Mouse (Mus musculus) bone marrow macrophage, adult 2 months (primary cell): Measurements from ENCODE around the gene Scn1a. TPM values are rescaled to one million over a fixed set of nuclear protein-coding genes. Genes with fewer than 3 reads are reported as not detected.

ENCODE experiments used
- H3K27ac ChIP-seq: 2 replicates; pipeline ENCODE4 v1.5.1; 2012; ENCODE audit warnings: low read depth, low read length; ENCODE audit not compliant: insufficient read depth
- H3K4me1 ChIP-seq: 2 replicates; pipeline ENCODE4 v1.6.1; 2012; ENCODE audit warnings: low read length; ENCODE audit not compliant: control insufficient read depth, insufficient read depth
- H3K4me3 ChIP-seq: 2 replicates; pipeline ENCODE4 v1.5.1; 2012; ENCODE audit warnings: mild to moderate bottlenecking, low read length, moderate library complexity; ENCODE audit not compliant: insufficient read depth
- CTCF ChIP-seq: IDR thresholded peaks from 2 replicates; pipeline ENCODE4 v1.5.1; 2012; ENCODE audit warnings: low read depth, mild to moderate bottlenecking, low read length, moderate library complexity
- POLR2A ChIP-seq: IDR thresholded peaks from 2 replicates; pipeline ENCODE4 v1.6.1; 2012; ENCODE audit warnings: mild to moderate bottlenecking, low read depth, low read length, borderline replicate concordance
- polyA plus RNA-seq: library from polyadenylated mRNA; stranded (reverse); fragments of >200 nt; gene quantifications from 2 replicates; pipeline ENCODE4 v1.2.4, GENCODE M21; 2012; ENCODE audit not compliant: missing spikeins, insufficient read depth, insufficient read length

The Scn1a gene
- polyA plus RNA-seq, 1 experiment: not detected

DNA sequence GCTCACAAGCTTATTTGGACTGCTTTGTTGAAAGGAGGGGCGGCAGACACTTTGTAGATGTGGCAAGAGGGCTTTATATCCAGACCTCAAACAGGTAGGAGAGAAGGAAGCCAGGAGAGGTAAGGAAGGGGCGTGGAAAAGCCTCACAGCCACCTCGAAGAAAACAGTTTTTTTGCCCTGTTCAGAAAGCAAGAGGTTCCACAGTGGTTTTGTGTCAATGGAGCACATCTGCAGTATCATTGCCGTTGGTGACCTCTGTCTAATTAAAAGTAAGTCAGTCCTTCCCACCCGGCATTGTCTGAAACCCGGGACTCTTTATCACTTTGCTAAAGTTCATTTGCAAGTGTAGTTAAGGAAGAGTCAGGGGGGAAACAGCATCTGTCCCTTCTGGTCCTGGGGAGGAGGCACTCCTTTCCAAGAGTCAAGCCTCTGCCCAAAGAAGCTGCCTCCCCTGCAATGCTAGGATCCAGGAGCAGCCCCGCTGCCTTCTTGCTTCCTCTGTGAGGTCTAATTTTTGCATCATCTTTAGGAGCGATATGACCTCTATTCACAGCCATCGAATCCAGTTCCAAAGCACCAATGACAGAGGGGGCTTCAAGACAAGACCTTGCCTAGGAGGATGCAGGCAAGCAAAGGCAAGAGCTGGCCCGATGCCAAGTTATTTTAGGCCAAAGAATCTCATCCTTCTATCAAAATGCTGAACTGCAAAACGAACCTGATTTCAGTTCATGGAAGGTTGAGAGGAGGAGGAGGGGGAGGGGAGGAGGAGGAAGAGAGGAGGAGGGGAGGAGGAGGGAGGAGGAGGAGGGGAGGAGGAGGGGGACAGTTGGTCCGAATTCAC, 31.5 kb downstream of the Scn1a start:
- TF ChIP-seq CTCF (no peak), POLR2A (no peak)
- no peak overlapping the region for H3K27ac ChIP-seq
- H3K4me3 ChIP-seq: no peak overlapping the region
- 0 out of 2 replicates have a peak, but pooled peaks cover 3% of the 10 kb centered on the region for H3K4me1 ChIP-seq

DNA sequence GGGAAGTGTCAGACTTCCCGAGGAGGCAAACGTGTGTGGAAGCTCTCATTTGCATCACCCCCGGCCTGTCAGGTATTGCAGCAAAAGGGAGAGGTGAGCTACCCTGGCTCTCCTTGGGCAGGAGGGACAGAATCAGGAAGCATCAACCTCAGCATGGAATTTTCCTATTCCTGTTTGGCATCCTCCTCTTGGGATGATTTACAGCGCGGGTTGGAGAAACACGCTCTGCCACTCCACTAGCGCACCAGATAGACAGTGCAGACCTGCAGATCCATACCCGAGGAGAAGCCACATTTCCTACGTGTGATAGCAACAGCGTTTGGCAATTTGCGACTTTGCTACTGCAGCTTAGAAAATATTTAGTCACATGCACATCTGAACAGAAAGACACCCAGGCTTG, 32.2 kb downstream of the Scn1a start:
- TF ChIP-seq POLR2A (no peak), CTCF (no peak)
- Histone ChIP-seq H3K27ac (no peak overlapping the region), H3K4me1 (0 out of 2 replicates have a peak, but pooled peaks cover 3% of the 10 kb centered on the region), H3K4me3 (no peak overlapping the region)

DNA sequence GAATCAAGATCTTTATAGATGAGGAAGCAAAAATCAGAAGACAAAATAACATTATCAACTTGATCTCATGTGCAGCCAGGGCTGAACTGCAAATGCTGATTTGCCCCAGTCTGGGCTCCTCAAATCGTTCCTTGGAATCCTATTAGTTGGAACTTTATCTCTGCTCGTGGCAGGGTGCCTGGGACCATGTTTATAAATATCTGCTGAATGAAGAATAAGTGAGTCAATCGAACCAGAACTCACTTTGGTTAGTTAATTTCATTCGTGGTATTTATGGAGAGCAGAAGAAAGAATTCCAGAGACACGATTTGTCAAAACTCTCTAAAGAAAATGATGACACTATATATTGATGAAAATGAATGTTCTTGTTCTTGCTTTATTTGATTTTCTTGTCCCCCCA, 48.1 kb downstream of the Scn1a start:
- Histone ChIP-seq H3K27ac (no peak overlapping the region), H3K4me3 (no peak overlapping the region), H3K4me1 (no peaks in the 10 kb centered on the region)
- TF ChIP-seq CTCF: no peak
- no peak for TF ChIP-seq POLR2A

GRCm38 (mm10) chr2:66367957-66368356, 72.7 kb downstream of the Scn1a start:
- TF ChIP-seq CTCF: no peak
- TF ChIP-seq POLR2A: no peak
- Histone ChIP-seq H3K27ac (no peak overlapping the region), H3K4me1 (no peaks in the 10 kb centered on the region), H3K4me3 (no peak overlapping the region)

- Histone ChIP-seq H3K4me1 (no peaks in the 10 kb centered on the region), H3K4me3 (no peak overlapping the region), H3K27ac (no peak overlapping the region)
- no peak for TF ChIP-seq POLR2A
- no peak for TF ChIP-seq CTCF
Observed at GRCm38 (mm10) chr2:66350590-66350989, 90.0 kb downstream of the Scn1a start.

- no peaks in the 10 kb centered on the region for H3K4me1 ChIP-seq
- TF ChIP-seq CTCF (no peak), POLR2A (no peak)
- H3K4me3 ChIP-seq: no peak overlapping the region
- H3K27ac ChIP-seq: no peak overlapping the region
Observed at GRCm38 (mm10) chr2:66346622-66347021, 94.0 kb downstream of the Scn1a start.

DNA sequence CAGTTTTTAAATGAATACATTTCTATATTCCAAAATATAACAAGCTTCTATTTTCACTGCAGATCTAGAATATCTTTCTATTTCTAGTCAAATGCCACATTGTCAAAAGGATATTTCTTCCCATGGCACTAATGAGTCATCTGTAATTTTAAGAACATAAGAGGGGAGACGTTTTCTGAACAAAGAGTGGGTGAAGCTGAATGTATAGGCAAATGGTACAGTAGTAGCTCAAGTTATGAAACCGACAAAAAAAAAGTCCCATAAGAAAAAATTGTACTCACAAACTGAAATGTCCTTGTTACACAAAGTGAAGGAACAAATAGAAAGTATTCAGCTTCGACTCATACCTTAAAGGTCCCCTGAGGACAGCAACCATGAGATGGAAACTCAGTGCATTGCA, 94.5 kb downstream of the Scn1a start:
- TF ChIP-seq CTCF (no peak), POLR2A (no peak)
- Histone ChIP-seq H3K4me1 (no peaks in the 10 kb centered on the region), H3K4me3 (no peak overlapping the region), H3K27ac (no peak overlapping the region)

DNA sequence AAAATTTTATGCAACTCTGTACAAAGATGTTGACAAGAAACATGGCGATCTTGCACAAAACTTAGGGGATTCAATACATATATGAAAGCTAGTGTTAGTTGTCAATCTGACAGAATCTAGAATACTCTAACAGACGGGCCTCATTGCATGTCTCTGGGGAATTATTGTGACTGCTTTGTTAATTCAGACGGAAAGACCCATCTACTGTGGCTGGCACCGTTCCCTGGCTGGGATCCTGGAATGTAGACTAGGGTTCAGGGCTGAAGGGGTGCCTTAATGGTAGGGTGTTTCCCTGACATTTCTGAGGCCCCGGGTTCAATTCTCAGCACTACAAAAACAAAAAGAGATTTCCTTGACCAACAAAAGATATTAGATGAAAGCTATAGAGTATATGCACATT, 103.2 kb downstream of the Scn1a start:
- TF ChIP-seq POLR2A (no peak), CTCF (no peak)
- no peak overlapping the region for H3K4me3 ChIP-seq
- no peak overlapping the region for H3K27ac ChIP-seq
- H3K4me1 ChIP-seq: no peaks in the 10 kb centered on the region

GRCm38 (mm10) chr2:66336396-66336795, 104.2 kb downstream of the Scn1a start:
- Histone ChIP-seq H3K4me3 (no peak overlapping the region), H3K4me1 (no peaks in the 10 kb centered on the region), H3K27ac (no peak overlapping the region)
- no peak for TF ChIP-seq CTCF
- TF ChIP-seq POLR2A: no peak

GRCm38 (mm10) chr2:66272551-66272950, 168.1 kb downstream of the Scn1a start:
- Histone ChIP-seq H3K4me3 (no peak overlapping the region), H3K27ac (no peak overlapping the region), H3K4me1 (no peaks in the 10 kb centered on the region)
- TF ChIP-seq CTCF: no peak
- no peak for TF ChIP-seq POLR2A
